Mouse (Mus musculus): ENCODE data around the gene Ajuba. TPM values are rescaled to one million over a fixed set of nuclear protein-coding genes. Genes with fewer than 3 reads are reported as not detected.
A peak's percentile ranks its signal among the peaks of the same experiment; 100 is the strongest.

The Ajuba gene
- polyA plus RNA-seq, 1 experiment from 2014 or later = 18.9 TPM

- WGBS = 57% methylated on average over 8 of the region's 8 CpGs
- TF ChIP-seq CTCF (IDR thresholded peaks at IDR 0.05; ENCODE audit: low read depth) (no peak), EP300 (optimal IDR thresholded peaks at IDR 0.05) (no peak)
- Histone ChIP-seq H3K27me3 (ENCODE audit: control insufficient read depth, insufficient read depth, low read length) (no peaks in the 10 kb centered on the region), H3K4me3 (ENCODE audit: low read depth, low read length) (no peak overlapping the region), H3K36me3 (ENCODE audit: control insufficient read depth, insufficient read depth, low read length) (no peaks in the 10 kb centered on the region), H3K9ac (ENCODE audit: low read length) (no peak overlapping the region), H3K9me3 (ENCODE audit: control insufficient read depth, low read length) (no peaks in the 10 kb centered on the region), H3K4me2 (replicated peaks; ENCODE audit: low read depth) (no peak overlapping the region), H3K4me1 (replicated peaks; ENCODE audit: control insufficient read depth, insufficient read depth) (no peaks in the 10 kb centered on the region), H3K27ac (replicated peaks) (no peak overlapping the region)
- ATAC-seq (ENCODE audit: low FRiP score, low TSS enrichment) (no peak), DNase-seq (ENCODE audit: low spot score) (no peak)
These were observed 29.9 kb upstream of the Ajuba start for GRCm38 (mm10) chr14:54607226-54607625.

DNA sequence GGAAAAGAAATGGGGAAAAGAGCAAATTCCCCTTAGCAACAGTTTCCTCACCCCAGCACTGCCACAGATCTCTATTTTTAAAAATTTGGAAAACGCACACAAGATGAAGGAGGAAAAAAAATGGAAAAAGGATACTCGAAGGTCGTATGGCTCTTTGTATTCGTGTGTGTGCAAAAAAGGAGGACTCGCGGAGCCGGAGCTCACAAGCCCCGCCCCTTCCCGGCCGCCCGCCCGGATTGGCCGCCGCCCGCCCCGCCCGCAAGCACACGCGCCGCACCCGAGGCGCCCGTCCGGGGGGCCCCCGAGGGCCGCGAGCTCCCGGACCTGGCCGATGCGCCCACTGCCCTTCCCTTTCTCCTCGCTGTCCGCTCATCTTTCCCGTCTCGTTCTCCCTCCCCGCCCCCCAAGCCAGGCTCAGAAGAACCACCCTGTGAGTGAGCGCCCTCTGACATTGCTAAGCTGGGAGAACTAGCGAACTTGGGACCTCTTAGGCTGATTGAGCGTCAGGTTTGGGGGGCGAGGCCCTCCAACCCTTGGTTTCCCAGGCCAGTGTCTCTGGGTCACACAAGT lies 28.5 kb upstream of the Ajuba start, which contains the start of gene 4931414P19Rik:
4931414P19Rik (minus strand) TSS at position 242 of the 570 bp plus-strand sequence.
- peak within 1 kb of the TSS; percentile 44 for H3K4me2 ChIP-seq (replicated peaks; ENCODE audit: low read depth)
- no peaks in the 10 kb centered on the region for H3K4me1 ChIP-seq (replicated peaks; ENCODE audit: control insufficient read depth, insufficient read depth)
- peak; percentile 65 for ATAC-seq (ENCODE audit: low FRiP score, low TSS enrichment)
- WGBS = 3% methylated on average over 32 of the region's 39 CpGs
- DNase-seq (ENCODE audit: low spot score) = peak; percentile 89
- no peaks in the 10 kb centered on the region for H3K36me3 ChIP-seq (ENCODE audit: control insufficient read depth, insufficient read depth, low read length)
- peak within 1 kb of the TSS; percentile 54 for H3K9ac ChIP-seq (ENCODE audit: low read length)
- TF ChIP-seq CTCF (IDR thresholded peaks at IDR 0.05; ENCODE audit: low read depth) (no peak), EP300 (optimal IDR thresholded peaks at IDR 0.05) (no peak)
- H3K9me3 ChIP-seq (ENCODE audit: control insufficient read depth, low read length) = no peaks in the 10 kb centered on the region
- peak within 1 kb of the TSS; percentile 67 for H3K27ac ChIP-seq (replicated peaks)
- peak within 1 kb of the TSS; percentile 36 for H3K4me3 ChIP-seq (ENCODE audit: low read depth, low read length)
- no peaks in the 10 kb centered on the region for H3K27me3 ChIP-seq (ENCODE audit: control insufficient read depth, insufficient read depth, low read length)

DNA sequence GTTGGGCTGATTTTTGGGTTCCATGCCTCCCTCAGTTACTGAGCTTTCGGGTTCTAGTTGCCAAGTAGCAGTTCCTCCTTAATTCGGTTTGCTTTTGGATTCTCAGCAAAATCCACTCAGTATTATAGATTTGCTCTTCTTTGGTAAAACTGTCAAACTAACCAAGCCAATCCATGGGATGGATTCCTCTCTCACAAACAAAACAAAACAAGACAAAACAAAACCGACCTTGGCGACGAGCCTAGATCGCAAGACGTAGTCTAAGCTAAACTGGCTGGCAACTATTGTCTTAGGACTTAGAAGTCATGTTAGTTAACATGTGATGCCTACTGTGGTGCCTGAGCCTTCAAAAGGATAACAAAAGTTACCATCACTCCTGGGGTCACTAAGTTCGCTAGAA lies 26.3 kb upstream of the Ajuba start:
- TF ChIP-seq EP300 (optimal IDR thresholded peaks at IDR 0.05) (no peak), CTCF (IDR thresholded peaks at IDR 0.05; ENCODE audit: low read depth) (no peak)
- peak overlapping the region; percentile 98 for H3K27ac ChIP-seq (replicated peaks)
- ATAC-seq (ENCODE audit: low FRiP score, low TSS enrichment) (no peak), DNase-seq (ENCODE audit: low spot score) (no peak)
- H3K9ac ChIP-seq (ENCODE audit: low read length) = no peak overlapping the region
- H3K36me3 ChIP-seq (ENCODE audit: control insufficient read depth, insufficient read depth, low read length) = no peaks in the 10 kb centered on the region
- no peaks in the 10 kb centered on the region for H3K9me3 ChIP-seq (ENCODE audit: control insufficient read depth, low read length)
- 77% methylated on average over 8 of the region's 8 CpGs for WGBS
- H3K4me3 ChIP-seq (ENCODE audit: low read depth, low read length) = peak overlapping the region; percentile 73
- H3K27me3 ChIP-seq (ENCODE audit: control insufficient read depth, insufficient read depth, low read length) = no peaks in the 10 kb centered on the region
- H3K4me2 ChIP-seq (replicated peaks; ENCODE audit: low read depth) = peak overlapping the region; percentile 52
- no peaks in the 10 kb centered on the region for H3K4me1 ChIP-seq (replicated peaks; ENCODE audit: control insufficient read depth, insufficient read depth)

- H3K9ac ChIP-seq (ENCODE audit: low read length) = peak overlapping the region; percentile 85
- ATAC-seq (ENCODE audit: low FRiP score, low TSS enrichment) (peak; percentile 100), DNase-seq (ENCODE audit: low spot score) (peak; percentile 97)
- H3K9me3 ChIP-seq (ENCODE audit: control insufficient read depth, low read length) = no peaks in the 10 kb centered on the region
- no peaks in the 10 kb centered on the region for H3K27me3 ChIP-seq (ENCODE audit: control insufficient read depth, insufficient read depth, low read length)
- peak overlapping the region; percentile 52 for H3K4me2 ChIP-seq (replicated peaks; ENCODE audit: low read depth)
- TF ChIP-seq EP300 (optimal IDR thresholded peaks at IDR 0.05) (no peak), CTCF (IDR thresholded peaks at IDR 0.05; ENCODE audit: low read depth) (peak; percentile 34; the same call in 1 of the 2 replicates)
- H3K36me3 ChIP-seq (ENCODE audit: control insufficient read depth, insufficient read depth, low read length) = no peaks in the 10 kb centered on the region
- under 1% methylated on average over 46 of the region's 46 CpGs for WGBS
- peak overlapping the region; percentile 73 for H3K4me3 ChIP-seq (ENCODE audit: low read depth, low read length)
- no peaks in the 10 kb centered on the region for H3K4me1 ChIP-seq (replicated peaks; ENCODE audit: control insufficient read depth, insufficient read depth)
- peak overlapping the region; percentile 98 for H3K27ac ChIP-seq (replicated peaks)
These were observed 25.8 kb upstream of the Ajuba start for GRCm38 (mm10) chr14:54603038-54603654.

DNA sequence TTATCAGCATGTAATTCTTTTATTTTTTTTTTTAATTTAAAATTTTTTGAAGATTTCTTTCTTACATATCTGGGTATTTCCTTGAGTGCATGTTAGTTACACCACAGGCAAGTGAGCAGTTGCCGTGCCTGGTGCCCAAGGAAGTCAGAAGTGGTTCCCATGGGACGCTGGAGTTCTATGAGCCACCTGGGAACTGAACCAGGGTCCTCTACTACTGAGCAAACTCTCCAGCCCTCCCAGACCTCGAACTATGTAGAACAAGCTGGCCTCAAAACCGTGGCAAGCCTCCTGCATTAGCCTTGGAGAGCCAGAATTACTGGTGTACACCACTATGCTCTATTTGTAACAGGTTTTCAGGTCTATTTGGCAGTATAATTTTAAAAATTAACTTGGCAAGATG lies 25.3 kb upstream of the Ajuba start:
- Histone ChIP-seq H3K4me1 (replicated peaks; ENCODE audit: control insufficient read depth, insufficient read depth) (no peaks in the 10 kb centered on the region), H3K27me3 (ENCODE audit: control insufficient read depth, insufficient read depth, low read length) (no peaks in the 10 kb centered on the region), H3K27ac (replicated peaks) (peak overlapping the region; percentile 98), H3K9me3 (ENCODE audit: control insufficient read depth, low read length) (no peaks in the 10 kb centered on the region), H3K4me3 (ENCODE audit: low read depth, low read length) (peak overlapping the region; percentile 73), H3K36me3 (ENCODE audit: control insufficient read depth, insufficient read depth, low read length) (no peaks in the 10 kb centered on the region), H3K9ac (ENCODE audit: low read length) (no peak overlapping the region), H3K4me2 (replicated peaks; ENCODE audit: low read depth) (peak overlapping the region; percentile 52)
- WGBS = 46% methylated on average over 4 of the region's 4 CpGs
- no peak for TF ChIP-seq EP300 (optimal IDR thresholded peaks at IDR 0.05)
- no peak for TF ChIP-seq CTCF (IDR thresholded peaks at IDR 0.05; ENCODE audit: low read depth)
- no peak for DNase-seq (ENCODE audit: low spot score)
- ATAC-seq (ENCODE audit: low FRiP score, low TSS enrichment) = no peak

GRCm38 (mm10) chr14:54601601-54602000 lies 24.2 kb upstream of the Ajuba start:
- no peaks in the 10 kb centered on the region for H3K9me3 ChIP-seq (ENCODE audit: control insufficient read depth, low read length)
- H3K27me3 ChIP-seq (ENCODE audit: control insufficient read depth, insufficient read depth, low read length) = no peaks in the 10 kb centered on the region
- no peak overlapping the region for H3K9ac ChIP-seq (ENCODE audit: low read length)
- no peak overlapping the region for H3K4me3 ChIP-seq (ENCODE audit: low read depth, low read length)
- no peak for TF ChIP-seq EP300 (optimal IDR thresholded peaks at IDR 0.05)
- TF ChIP-seq CTCF (IDR thresholded peaks at IDR 0.05; ENCODE audit: low read depth) = no peak
- no peaks in the 10 kb centered on the region for H3K36me3 ChIP-seq (ENCODE audit: control insufficient read depth, insufficient read depth, low read length)
- ATAC-seq (ENCODE audit: low FRiP score, low TSS enrichment) (no peak), DNase-seq (ENCODE audit: low spot score) (no peak)
- H3K4me1 ChIP-seq (replicated peaks; ENCODE audit: control insufficient read depth, insufficient read depth) = no peaks in the 10 kb centered on the region
- no peak overlapping the region for H3K4me2 ChIP-seq (replicated peaks; ENCODE audit: low read depth)
- WGBS = 41% methylated on average over 2 of the region's 2 CpGs
- H3K27ac ChIP-seq (replicated peaks) = no peak overlapping the region

Data from stomach, postnatal 0 days (tissue).